Mouse (Mus musculus) liver, adult 10 weeks (tissue): ENCODE results near the gene Gata5. TPM values are rescaled to one million over a fixed set of nuclear protein-coding genes. Genes with fewer than 3 reads are reported as not detected.

Source experiments
- polyA plus RNA-seq: library from polyadenylated mRNA; stranded (reverse); fragments of 350-450 nt; fragmentation: Illumina TruSeq; extraction: RNeasy Lipid Tissue Mini Kit (QIAGEN cat#74804); gene quantifications from one replicate; pipeline ENCODE4 v1.2.3, GENCODE M21; 2014; ENCODE audit warnings: low read depth, low replicate concordance

Gene Gata5
- polyA plus RNA-seq, result not detected

DNA sequence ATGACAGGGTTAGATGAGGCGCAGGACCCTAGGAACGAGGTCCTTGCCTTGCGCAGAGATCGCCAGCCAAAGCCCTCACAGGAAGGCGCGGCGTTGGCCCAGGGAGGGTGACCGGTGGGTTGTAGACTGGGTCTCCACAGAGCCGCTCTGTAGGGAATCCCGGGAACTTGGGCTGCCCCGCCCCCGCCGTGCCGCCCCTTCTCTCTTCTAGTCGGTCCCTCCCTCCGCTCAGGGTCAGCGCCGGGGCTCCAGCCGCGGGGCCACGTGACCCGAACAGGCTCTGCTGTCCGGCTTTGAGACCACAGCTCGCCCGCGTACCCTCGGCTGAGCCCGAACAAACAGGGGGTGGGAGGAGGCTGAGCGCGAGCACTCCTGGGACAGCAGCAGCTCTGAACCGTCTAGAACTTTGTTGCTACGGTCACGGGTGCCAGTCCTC is at the start of gene Gata5:
TSS of gene Gata5 (minus strand) at position 149 of the 436 bp plus-strand sequence.

DNA sequence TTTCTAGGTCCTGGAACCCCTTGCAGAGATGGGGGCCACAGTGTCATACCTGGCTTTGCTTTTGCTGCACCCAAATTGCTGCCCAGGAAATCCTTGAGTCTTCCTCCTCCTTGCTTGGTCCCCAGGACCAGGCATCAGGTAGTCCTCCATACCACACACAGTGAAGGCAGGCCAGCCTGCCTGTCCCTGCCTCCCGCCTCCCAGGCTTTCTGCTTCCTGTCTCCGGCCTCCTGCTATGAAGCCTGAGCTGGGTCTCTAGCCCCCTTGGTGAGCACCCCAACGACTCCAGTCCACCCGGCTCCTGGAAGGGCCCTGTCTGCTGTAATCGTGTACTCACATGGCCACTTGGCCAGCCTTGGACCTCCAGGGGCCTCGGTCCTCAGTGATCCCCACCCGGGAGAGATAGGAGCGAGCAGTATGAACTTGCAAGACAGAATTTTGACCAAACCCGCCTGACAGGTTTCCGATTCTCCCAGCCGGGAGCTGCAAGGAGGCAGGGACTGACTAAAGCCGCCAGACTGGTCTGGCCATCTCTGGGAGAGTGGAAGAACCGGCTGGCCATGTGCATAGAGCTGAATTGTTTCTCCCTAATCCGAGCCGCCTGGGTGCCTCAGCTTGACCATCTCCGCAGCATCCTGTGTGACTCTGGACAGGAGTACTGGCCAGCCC is 44.9 kb downstream of the Gata5 start, which contains the start of gene Rbbp8nl:
TSS of gene Rbbp8nl (minus strand) at position 440 of the 669 bp plus-strand sequence.

Other genes starting within 250 kb of the Gata5 start
- gene Hrh3, start 230.2 kb downstream of the Gata5 start, polyA plus RNA-seq, result not detected
- gene Osbpl2, start 215.4 kb downstream of the Gata5 start, polyA plus RNA-seq, result 25.0 TPM
- gene Adrm1, start 163.2 kb downstream of the Gata5 start, polyA plus RNA-seq, result 20.7 TPM
- 0.26 TPM for gene Lama5, start 108.8 kb downstream of the Gata5 start, polyA plus RNA-seq
- gene Rps21, start 77.3 kb downstream of the Gata5 start, polyA plus RNA-seq, result 101 TPM
- 11.5 TPM for gene Cables2, start 61.2 kb downstream of the Gata5 start, polyA plus RNA-seq
- not detected for gene Rbbp8nl, start 44.8 kb downstream of the Gata5 start, polyA plus RNA-seq
- gene Slco4a1, start 121.5 kb upstream of the Gata5 start, polyA plus RNA-seq, result not detected
- not detected for gene Ntsr1, start 165.3 kb upstream of the Gata5 start, polyA plus RNA-seq
- 7.9 TPM for gene Mrgbp, start 246.6 kb upstream of the Gata5 start, polyA plus RNA-seq